Mouse (Mus musculus) G1E-ER4 (cell line): ENCODE data around the gene Sprr4. TPM values are rescaled to one million over a fixed set of nuclear protein-coding genes. Genes with fewer than 3 reads are reported as not detected.

Experiments
- GATA1 ChIP-seq: IDR thresholded peaks from one replicate; pipeline ENCODE4 v1.8.0; 2012; ENCODE audit warnings: low read length, inconsistent platforms
- polyA plus RNA-seq: library from polyadenylated mRNA; stranded (reverse); fragments of >175 nt; gene quantifications from 2 replicates; pipeline ENCODE4 v1.2.3, GENCODE M21; 2012

Sprr4 gene
- polyA plus RNA-seq: not detected in 2 replicates

- no peak for TF ChIP-seq GATA1
Measured at GRCm38 (mm10) chr3:92500393-92500792, at the start of gene Sprr4. TSS of gene Sprr4 (minus strand) at chr3:92500493.

GRCm38 (mm10) chr3:92534411-92534810 is 34.1 kb upstream of the Sprr4 start, which contains the start of gene 2310046K23Rik:
TSS of gene 2310046K23Rik (minus strand) at chr3:92534511.
- TF ChIP-seq GATA1: no peak

GRCm38 (mm10) chr3:92512325-92512724 is 12.0 kb upstream of the Sprr4 start:
- TF ChIP-seq GATA1: no peak

- no peak for TF ChIP-seq GATA1
Measured at GRCm38 (mm10) chr3:92510786-92511185, 10.5 kb upstream of the Sprr4 start.

- no peak for TF ChIP-seq GATA1
Measured at GRCm38 (mm10) chr3:92508185-92508584, 7.9 kb upstream of the Sprr4 start.

GRCm38 (mm10) chr3:92503528-92503927 is 3.2 kb upstream of the Sprr4 start:
- TF ChIP-seq GATA1: no peak

GRCm38 (mm10) chr3:92486307-92486706 is 14.0 kb downstream of the Sprr4 start:
- TF ChIP-seq GATA1: no peak

- no peak for TF ChIP-seq GATA1
Measured at GRCm38 (mm10) chr3:92485863-92486262, 14.4 kb downstream of the Sprr4 start, which contains the start of gene Sprr1a. TSS of gene Sprr1a (minus strand) at chr3:92485895.

GRCm38 (mm10) chr3:92470111-92470510 is 30.2 kb downstream of the Sprr4 start:
- TF ChIP-seq GATA1: no peak

- TF ChIP-seq GATA1: no peak
Measured at GRCm38 (mm10) chr3:92467424-92467823, 32.9 kb downstream of the Sprr4 start.

- no peak for TF ChIP-seq GATA1
Measured at GRCm38 (mm10) chr3:92466576-92466975, 33.7 kb downstream of the Sprr4 start.

- no peak for TF ChIP-seq GATA1
Measured at GRCm38 (mm10) chr3:92458620-92459019, 41.7 kb downstream of the Sprr4 start, which contains the start of gene Sprr3. TSS of gene Sprr3 (minus strand) at chr3:92458720.

GRCm38 (mm10) chr3:92455151-92455550 is 45.1 kb downstream of the Sprr4 start:
- TF ChIP-seq GATA1: no peak

Other genes with a start within 250 kb of the Sprr4 start
- not detected in 2 replicates for gene Sprr2a3, start 215.1 kb downstream of the Sprr4 start, polyA plus RNA-seq
- not detected in 2 replicates for gene Sprr2b, start 183.9 kb downstream of the Sprr4 start, polyA plus RNA-seq
- gene Sprr2d, start 161.4 kb downstream of the Sprr4 start, polyA plus RNA-seq: not detected in 2 replicates
- gene Sprr2e, start 148.3 kb downstream of the Sprr4 start, polyA plus RNA-seq: not detected in 2 replicates
- gene Sprr2f, start 135.3 kb downstream of the Sprr4 start, polyA plus RNA-seq: not detected in 2 replicates
- gene Sprr2h, start 114.8 kb downstream of the Sprr4 start, polyA plus RNA-seq: not detected in 2 replicates
- not detected in 2 replicates for gene Sprr2i, start 92.5 kb downstream of the Sprr4 start, polyA plus RNA-seq
- gene Sprr2j-ps, start 82.4 kb downstream of the Sprr4 start, polyA plus RNA-seq: not detected in 2 replicates
- gene Gm9774, start 71.1 kb downstream of the Sprr4 start, polyA plus RNA-seq: 12.8 and 15.9 TPM in 2 replicates
- not detected in 2 replicates for gene Sprr2k, start 67.9 kb downstream of the Sprr4 start, polyA plus RNA-seq
- gene Sprr1b, start 61.7 kb downstream of the Sprr4 start, polyA plus RNA-seq: not detected in 2 replicates
- gene Sprr3, start 41.8 kb downstream of the Sprr4 start, polyA plus RNA-seq: not detected in 2 replicates
- not detected in 2 replicates for gene Sprr1a, start 14.6 kb downstream of the Sprr4 start, polyA plus RNA-seq
- gene 2310046K23Rik, start 34.0 kb upstream of the Sprr4 start, polyA plus RNA-seq: not detected in 2 replicates
- gene Ivl, start 73.2 kb upstream of the Sprr4 start, polyA plus RNA-seq: not detected in 2 replicates
- not detected in 2 replicates for gene Smcp, start 88.5 kb upstream of the Sprr4 start, polyA plus RNA-seq
- not detected in 2 replicates for gene 2210017I01Rik, start 107.0 kb upstream of the Sprr4 start, polyA plus RNA-seq
- not detected in 2 replicates for gene Lce6a, start 121.2 kb upstream of the Sprr4 start, polyA plus RNA-seq
- gene Lce1a1, start 147.8 kb upstream of the Sprr4 start, polyA plus RNA-seq: not detected in 2 replicates
- gene Lce1b, start 156.4 kb upstream of the Sprr4 start, polyA plus RNA-seq: not detected in 2 replicates
- not detected in 2 replicates for gene Lce1a2, start 169.8 kb upstream of the Sprr4 start, polyA plus RNA-seq
- gene Lce1c, start 178.8 kb upstream of the Sprr4 start, polyA plus RNA-seq: not detected in 2 replicates
- gene Lce1d, start 186.7 kb upstream of the Sprr4 start, polyA plus RNA-seq: not detected in 2 replicates
- not detected in 2 replicates for gene Lce1e, start 208.6 kb upstream of the Sprr4 start, polyA plus RNA-seq
- gene Lce1f, start 219.9 kb upstream of the Sprr4 start, polyA plus RNA-seq: not detected in 2 replicates
- gene Gm38119, start 238.6 kb upstream of the Sprr4 start, polyA plus RNA-seq: not detected in 2 replicates